Mouse (Mus musculus): ENCODE data around the gene Tiam1.

The Tiam1 gene

DNA sequence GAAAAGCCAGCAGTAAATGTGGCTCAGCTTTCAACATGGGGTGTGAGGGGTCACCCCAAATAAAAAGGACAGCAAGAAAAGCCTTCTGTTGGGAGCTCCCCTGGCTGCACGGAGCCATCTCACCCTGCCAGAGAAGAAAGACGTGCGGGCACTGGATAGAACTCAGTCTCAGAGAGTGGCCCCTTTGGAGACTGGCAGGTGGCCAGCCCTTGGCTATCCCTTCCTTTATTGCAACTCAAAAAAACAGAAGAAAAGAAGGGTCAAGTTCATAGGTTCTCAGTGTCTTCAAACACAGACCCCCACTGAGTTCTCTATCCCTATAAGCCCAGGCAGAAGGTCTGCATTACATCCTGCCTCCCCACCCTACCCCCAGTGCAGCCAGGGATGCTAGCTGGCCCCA, 115.7 kb downstream of the Tiam1 start:
- in situ Hi-C loops (cut with MboI; ENCODE audit: low pct_unique_long_range_greater_than_20kb in 1 of 2, low sequenced_read_pairs in 2 of 2, unreplicated experiment in 1 of 2): loop anchor here (10.0 kb wide), 3 partner anchors 87 to 157 kb away; no protein-coding TSS in a partner anchor

DNA sequence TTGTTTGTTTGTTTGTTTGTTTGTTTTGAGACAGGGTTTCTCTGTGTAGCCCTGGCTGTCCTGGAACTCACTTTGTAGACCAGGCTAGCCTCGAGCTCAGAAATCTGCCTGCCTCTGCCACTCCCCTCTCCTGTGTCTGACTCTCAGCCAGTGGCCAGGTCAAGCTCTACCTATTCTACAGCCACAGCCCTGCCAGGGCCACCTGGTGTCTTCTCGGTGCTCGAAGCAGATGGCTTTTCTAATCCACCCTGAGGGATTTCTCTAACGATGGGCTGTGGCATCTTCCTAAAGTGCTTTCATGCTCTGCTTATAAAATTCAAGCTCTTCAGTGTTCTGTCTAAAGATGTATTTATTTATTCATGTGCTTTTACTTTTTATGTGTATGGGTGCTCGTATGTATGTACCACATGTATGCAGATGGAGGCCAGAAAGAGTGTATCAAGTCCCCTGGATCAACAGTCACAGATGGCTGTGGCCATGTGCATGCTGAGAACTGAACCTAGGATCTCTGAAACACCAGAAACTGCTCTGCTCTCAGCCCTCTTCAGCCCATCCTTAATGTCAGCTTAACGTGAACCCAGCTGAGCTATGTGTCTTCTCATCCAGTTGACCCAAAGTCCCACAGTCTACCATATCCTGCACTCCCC, 117.9 kb downstream of the Tiam1 start:
- in situ Hi-C loops (cut with MboI; ENCODE audit: low pct_unique_long_range_greater_than_20kb in 1 of 2, low sequenced_read_pairs in 2 of 2, unreplicated experiment in 1 of 2): loop anchor here (10.0 kb wide), 3 partner anchors 89 to 159 kb away; no protein-coding TSS in a partner anchor

DNA sequence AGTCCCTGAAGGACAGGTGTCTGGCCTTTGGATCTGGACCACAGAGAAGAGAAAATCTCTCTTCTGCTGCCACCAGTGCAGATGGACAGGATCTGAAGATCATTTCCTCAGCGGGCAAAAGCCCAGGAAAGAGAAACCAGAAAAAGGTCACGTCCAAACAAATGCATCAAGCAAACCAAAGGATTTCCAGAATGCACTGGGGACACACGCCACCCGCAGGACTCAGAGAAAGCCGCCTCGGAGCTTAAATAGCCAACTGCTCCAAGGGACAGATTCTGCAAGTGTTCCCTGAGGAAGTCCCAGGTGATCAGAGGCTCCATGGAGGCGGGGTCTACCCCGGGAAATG, 119.9 kb downstream of the Tiam1 start:
- in situ Hi-C loops (cut with MboI; ENCODE audit: low pct_unique_long_range_greater_than_20kb in 1 of 2, low sequenced_read_pairs in 2 of 2, unreplicated experiment in 1 of 2): loop anchor here (10.0 kb wide), 3 partner anchors 91 to 161 kb away; no protein-coding TSS in a partner anchor

DNA sequence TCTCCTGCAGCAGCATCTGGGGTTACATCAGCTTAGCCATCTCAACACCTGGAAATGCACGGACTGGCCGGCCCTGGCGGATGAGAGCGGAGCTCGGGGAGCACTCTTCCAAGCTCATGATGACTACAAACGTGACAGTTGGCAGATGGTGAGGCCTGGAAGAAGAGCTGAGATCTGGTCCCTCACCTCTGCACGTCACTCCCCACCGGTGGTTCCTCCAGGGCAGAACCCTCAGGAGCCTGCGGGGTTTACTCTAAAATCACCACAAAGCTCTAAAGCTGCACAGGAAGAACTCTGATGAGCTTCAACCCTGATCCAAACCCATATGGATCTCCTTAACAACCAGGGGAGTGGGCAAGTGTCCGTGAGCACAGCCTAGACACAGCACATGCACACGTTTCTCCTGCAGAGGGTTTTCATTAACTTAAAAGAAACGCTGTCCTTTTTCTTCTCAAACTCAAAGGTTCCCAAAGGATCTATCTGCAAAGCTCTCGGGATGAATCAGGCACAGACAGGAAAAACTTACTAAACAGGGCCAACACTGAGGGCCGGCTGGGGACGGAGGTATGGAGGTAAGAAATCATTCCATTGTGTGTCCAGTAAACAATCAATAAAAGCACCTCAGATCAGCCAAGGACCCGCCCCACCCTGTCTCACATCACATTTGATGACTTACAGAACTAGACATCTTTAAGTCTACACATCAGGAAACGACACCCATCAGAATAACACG, 120.5 kb downstream of the Tiam1 start:
- in situ Hi-C loops (cut with MboI; ENCODE audit: low pct_unique_long_range_greater_than_20kb in 1 of 2, low sequenced_read_pairs in 2 of 2, unreplicated experiment in 1 of 2): loop anchor here (10.0 kb wide), 3 partner anchors 92 to 162 kb away; no protein-coding TSS in a partner anchor

DNA sequence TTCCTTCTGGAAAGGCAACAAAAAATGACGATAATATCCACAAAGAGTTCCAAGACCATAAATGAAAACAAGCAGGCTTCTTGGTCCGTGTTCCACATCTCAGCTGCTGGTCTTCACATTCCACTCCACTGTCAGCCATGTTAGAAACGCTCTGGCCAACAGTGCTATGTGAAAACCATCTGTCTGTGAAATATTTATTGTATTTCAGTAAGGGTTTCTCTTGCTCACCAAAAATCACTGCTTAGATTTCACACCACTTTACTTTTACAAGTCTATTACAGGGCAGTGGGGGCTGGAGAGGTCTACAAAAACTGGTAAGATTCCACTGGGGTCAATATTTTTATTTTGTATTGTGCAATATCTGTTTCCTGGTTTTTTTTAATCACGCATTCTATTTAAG, 127.5 kb downstream of the Tiam1 start:
- in situ Hi-C loops (cut with MboI; ENCODE audit: low pct_unique_long_range_greater_than_20kb in 1 of 2, low sequenced_read_pairs in 2 of 2, unreplicated experiment in 1 of 2): no loop called here

DNA sequence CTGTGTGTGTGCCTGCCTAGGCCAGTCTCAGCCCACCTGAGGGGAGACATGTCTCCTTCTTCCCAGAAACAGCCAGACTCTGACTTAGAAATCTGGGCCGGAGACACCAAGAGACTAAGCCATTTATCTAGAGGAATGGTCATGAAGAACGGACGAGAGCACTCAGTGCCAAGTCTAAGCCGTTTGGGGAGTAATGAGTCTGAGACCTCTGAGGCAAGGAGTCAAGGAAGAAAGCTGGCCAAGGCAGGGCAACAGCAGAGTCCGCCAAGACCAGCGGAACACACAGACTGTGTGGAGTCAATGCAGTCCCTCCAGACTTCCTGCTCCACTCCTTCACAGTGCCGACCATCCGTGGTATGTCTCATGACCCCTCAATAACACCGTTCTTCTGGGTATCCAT, 129.0 kb downstream of the Tiam1 start:
- in situ Hi-C loops (cut with MboI; ENCODE audit: low pct_unique_long_range_greater_than_20kb in 1 of 2, low sequenced_read_pairs in 2 of 2, unreplicated experiment in 1 of 2): no loop called here

DNA sequence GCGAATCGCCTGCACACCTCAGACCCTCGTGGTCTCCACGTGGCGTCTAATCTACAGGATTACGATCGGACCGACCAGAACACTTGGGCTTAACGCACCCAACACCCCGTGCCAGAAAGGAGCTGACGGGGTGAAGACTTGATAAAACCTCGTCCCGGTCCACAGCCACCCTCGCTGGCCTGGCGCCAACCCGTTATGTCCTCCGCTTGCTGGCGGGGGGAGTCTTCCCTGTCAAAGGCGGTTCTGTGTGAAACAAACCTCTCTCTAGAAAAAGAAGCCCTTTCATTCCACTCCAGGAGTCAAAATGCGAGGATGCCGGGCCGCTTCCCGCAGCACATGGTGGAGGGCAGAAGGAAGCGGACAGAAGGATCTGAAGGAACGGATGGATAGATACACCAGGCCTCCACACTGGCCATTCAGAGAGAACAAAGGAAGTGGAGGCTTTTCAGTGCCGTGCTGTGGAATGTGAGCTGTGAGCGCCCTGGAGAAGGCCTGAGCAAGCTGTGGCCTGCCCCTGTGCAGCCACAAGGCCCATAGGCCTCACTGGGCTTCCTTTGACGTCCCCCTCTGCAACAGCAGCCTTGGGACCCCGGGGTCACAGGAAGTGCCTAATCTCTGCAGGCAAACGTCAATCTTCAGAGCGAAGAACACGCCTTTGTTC, 131.9 kb downstream of the Tiam1 start:
- in situ Hi-C loops (cut with MboI; ENCODE audit: low pct_unique_long_range_greater_than_20kb in 1 of 2, low sequenced_read_pairs in 2 of 2, unreplicated experiment in 1 of 2): no loop called here

DNA sequence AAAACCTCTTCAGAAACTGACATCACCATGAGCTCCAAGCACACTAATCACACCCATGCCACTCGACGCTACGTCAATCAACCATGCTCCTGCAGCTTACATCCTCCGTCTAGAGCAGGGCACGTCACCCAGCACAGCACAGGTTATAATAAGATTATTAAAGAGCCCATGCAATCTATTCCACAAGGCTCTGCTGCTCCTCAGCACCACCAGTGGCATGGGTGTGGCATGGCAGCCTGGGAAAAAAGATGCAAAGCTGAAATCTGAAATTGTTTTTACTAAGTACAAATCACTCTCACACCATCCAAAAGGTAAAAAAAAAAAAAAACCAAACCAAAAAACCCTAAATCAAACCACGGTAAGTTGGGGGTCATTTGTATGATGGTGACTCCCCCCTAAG, 135.1 kb downstream of the Tiam1 start:
- in situ Hi-C loops (cut with MboI; ENCODE audit: low pct_unique_long_range_greater_than_20kb in 1 of 2, low sequenced_read_pairs in 2 of 2, unreplicated experiment in 1 of 2): no loop called here

DNA sequence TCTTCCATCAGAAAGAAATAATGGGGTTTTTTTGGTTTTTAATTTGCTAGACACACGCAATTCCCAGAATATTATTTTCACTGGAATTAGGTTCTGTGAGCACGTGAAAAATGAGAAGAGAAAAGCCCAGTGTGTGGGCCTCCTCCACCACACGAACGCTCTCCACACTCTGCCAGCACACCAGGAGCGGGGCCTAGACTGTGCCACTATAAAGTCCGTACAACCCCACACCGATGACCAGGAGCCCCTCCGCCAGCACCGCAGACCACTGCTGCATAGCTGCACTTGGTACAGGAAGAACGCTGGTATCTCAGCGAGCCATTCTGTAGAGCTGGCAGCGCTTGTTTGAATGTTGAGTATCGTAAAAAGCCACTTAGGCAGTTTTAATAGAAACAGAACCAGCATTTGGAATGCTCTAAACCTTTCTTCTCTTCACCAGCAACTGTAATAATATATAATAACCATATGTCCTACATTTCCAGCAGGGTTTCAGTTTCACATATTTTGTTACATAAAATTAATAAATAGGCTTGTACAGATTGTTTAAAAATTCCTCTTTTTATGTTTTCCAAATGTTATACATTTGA, 136.1 kb downstream of the Tiam1 start:
- in situ Hi-C loops (cut with MboI; ENCODE audit: low pct_unique_long_range_greater_than_20kb in 1 of 2, low sequenced_read_pairs in 2 of 2, unreplicated experiment in 1 of 2): no loop called here

DNA sequence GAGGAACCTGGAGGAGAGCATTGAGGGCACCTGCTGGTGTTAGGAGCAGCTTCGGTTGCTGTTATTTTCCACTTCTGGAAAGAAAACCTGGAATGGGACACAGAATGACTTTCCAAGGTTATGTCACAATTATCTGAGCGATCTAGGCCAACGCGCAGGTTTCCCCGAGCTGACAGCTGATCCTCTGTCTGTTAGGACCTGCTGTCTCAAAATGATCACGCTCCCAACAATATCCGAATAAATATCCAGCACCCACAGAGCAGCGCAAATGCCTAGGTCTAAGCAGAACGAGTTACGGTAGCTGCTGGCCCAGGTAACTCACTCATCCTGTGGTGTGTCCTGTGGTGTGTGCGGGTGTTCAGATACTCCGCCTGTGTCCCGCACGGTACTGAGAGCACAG, 140.0 kb downstream of the Tiam1 start:
- in situ Hi-C loops (cut with MboI; ENCODE audit: low pct_unique_long_range_greater_than_20kb in 1 of 2, low sequenced_read_pairs in 2 of 2, unreplicated experiment in 1 of 2): loop anchor here in 1 of 2 experiments (5.0 kb wide), 1 partner anchor 64 kb away; no protein-coding TSS in a partner anchor

DNA sequence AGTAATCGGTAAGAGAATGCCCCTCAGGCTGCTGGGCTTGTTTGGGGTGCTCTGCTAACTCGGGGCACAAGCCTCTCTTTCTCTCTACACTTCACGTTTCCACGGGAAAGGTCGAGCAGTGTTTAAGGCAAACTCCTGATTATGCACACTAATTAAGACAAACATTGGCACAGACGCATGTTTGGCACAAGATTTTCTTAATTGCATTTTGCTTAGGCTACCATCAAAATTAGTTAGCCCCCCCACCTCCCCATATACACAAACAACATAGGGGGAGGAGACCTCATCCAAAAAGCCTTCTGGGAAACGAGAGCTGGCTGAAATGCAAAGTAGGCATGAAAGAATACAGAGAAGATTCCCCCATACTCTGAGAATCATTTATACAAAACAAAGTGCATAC, 148.4 kb downstream of the Tiam1 start:
- in situ Hi-C loops (cut with MboI; ENCODE audit: low pct_unique_long_range_greater_than_20kb in 1 of 2, low sequenced_read_pairs in 2 of 2, unreplicated experiment in 1 of 2): no loop called here

DNA sequence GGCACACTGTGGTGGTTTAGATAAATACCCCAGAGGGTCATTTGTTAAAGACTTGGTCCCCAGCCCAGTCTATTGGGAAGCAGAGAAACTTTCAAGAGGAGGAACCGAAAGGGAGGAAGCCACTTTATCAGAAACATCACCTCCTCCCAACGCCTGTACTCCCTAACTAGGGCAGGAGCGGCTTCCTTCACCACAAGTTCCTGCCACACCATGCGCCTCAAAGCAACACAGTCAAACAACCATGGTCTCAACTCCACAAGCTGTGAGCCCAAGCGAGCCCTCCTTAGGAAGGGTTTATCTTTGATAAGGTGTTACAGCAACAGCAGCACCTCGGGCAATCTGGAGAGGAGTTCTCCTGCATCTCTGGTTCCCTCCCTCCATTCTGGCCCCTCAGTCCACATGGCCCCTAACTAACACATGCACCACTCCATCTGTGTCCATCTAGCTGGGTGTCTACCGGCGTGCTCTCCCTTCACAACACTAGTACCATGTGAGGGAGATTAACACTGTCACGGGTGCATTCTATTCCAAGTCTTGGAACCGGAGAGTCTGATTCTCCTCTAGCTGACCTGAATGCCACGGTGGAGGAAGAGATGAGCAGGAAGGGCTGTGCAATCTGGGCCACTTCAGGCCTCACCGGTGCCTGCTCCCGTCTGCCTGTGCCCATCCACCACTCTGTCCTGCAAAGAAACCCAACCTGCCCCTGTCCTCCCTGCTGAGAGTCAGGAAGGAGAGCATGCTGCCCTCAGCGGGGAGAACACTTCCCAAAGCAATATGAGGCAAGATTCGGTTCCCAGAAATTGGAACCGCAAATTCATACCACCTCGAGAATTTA, 149.4 kb downstream of the Tiam1 start:
- in situ Hi-C loops (cut with MboI; ENCODE audit: low pct_unique_long_range_greater_than_20kb in 1 of 2, low sequenced_read_pairs in 2 of 2, unreplicated experiment in 1 of 2): no loop called here

DNA sequence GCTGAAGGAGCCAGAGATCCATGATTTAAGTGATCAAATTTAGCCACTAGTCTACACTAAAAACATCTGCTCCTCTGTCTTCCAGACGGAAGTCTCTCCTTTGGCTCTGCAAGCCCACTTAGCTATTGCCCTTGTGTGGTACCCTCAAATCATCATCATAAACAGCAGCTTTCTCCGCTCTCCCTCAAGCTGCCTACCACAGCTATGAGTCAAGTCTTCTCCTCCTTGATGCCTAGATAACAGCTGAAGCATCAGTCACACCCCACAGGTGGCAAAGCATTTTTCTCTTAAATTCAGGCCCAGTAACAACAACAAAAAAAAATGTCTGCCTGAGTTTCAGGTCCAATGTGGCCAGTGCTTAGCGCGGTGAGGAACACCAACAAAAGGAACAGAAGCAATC, 150.1 kb downstream of the Tiam1 start:
- in situ Hi-C loops (cut with MboI; ENCODE audit: low pct_unique_long_range_greater_than_20kb in 1 of 2, low sequenced_read_pairs in 2 of 2, unreplicated experiment in 1 of 2): no loop called here

DNA sequence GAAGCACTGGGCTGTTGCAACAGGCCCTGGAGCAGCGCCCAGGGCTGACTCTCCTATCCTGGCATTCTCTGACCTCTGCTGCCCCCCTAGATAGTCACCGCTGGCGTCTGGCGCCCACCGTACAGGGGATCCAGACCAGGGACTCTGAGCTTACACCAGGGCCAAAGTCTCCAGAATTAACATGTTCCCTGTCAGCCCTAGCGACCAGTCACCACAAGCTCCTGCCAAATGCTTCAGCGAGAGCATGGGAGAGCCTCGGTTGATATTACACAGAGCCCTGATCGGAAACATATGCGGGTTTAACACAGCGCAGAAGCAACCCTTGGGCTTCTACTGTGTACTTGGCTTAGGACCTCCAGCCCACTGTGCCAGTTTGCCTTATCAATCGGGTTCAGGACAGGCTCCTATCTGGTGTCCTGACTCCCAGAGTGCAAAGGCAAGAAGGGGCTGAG, 151.8 kb downstream of the Tiam1 start:
- in situ Hi-C loops (cut with MboI; ENCODE audit: low pct_unique_long_range_greater_than_20kb in 1 of 2, low sequenced_read_pairs in 2 of 2, unreplicated experiment in 1 of 2): no loop called here

DNA sequence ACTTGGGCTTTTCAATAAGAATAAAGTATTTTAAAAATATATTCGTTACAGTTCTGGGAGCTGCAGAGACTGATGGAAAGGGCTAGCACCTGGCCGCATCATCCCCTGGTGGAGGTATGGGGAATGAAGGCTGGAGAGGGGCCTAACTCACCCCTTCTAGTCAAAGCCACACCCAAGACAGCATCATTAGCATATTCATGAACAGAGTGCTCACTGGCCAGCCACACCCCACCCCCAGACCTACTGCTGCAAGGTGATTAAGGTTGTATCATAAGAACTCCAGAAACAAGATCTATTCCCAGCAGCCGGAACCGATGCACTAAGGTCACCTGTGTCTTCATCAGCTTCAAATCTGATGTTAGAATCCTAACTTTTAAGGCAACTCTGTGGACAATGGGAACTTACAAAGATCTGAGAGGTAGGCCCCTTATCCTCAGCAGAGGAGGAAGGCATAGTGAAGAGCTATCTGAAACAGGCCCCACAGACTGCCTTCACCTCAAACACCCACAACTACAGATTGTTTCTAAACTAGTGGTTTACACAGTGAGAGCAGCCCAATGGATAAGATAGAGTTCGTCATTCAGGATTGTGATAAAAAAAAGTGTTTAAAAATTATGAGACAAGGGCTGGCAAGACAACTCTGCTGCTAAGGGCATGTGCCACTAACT, 153.1 kb downstream of the Tiam1 start:
- in situ Hi-C loops (cut with MboI; ENCODE audit: low pct_unique_long_range_greater_than_20kb in 1 of 2, low sequenced_read_pairs in 2 of 2, unreplicated experiment in 1 of 2): no loop called here

DNA sequence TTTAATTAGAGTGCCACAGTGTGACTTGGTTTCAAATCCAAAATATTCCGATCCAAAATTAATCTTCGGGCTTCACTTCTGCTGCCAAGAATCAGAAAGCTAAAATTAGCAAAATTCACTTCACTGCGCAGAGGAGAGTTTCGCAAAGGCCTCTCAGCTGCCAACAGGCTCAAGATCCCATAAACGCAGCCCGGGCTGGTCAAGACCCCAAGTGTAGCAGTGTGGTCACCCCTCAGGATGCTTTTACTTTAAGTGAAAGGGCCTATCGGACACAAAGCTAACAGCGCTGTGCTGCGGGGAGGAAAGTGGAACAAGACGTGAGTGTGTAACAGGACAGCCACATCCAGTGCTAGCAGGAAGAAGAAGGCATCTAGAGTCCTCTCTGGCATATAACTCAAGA, 153.8 kb downstream of the Tiam1 start:
- in situ Hi-C loops (cut with MboI; ENCODE audit: low pct_unique_long_range_greater_than_20kb in 1 of 2, low sequenced_read_pairs in 2 of 2, unreplicated experiment in 1 of 2): no loop called here

DNA sequence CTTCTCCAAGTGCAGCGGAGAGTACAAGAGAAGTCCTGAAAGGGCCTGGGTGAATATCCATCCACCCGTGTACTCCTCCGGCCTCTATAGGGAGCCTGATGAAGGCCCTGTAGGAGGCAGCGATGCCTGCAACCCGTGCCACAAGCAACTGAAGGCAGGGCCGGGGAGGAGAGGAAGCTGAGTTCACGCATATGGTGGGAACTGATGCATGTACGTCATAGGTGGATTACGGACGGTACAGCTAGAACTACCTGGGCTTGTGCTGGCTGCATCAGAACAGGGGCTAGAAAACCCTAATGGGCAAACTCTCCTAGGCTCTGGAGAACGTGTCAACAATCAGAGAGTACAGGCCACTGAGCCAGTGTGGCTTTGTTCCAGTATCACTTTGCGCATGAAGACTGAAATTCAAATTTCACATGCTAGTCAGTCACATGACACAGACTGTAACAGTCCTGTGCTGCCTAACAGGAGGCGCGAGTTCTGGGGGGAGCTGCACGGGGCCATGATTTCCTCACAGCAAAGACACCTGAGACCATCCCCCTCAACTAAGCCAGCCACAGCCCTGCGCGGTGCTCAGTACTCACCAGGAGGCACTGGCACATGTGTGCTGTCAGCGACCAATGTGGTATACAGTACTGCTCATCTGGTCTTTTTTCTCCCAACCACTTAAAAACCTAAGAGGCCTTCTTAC, 156.8 kb downstream of the Tiam1 start:
- in situ Hi-C loops (cut with MboI; ENCODE audit: low pct_unique_long_range_greater_than_20kb in 1 of 2, low sequenced_read_pairs in 2 of 2, unreplicated experiment in 1 of 2): no loop called here

All from mouse embryonic stem cell (cell line).